Mouse (Mus musculus): Measurements from ENCODE around the gene Lhx8. TPM values are rescaled to one million over a fixed set of nuclear protein-coding genes. Genes with fewer than 3 reads are reported as not detected.

Gene Lhx8
- total and polyA plus RNA-seq, 3 experiments: 0.29 TPM; not detected in 2

DNA sequence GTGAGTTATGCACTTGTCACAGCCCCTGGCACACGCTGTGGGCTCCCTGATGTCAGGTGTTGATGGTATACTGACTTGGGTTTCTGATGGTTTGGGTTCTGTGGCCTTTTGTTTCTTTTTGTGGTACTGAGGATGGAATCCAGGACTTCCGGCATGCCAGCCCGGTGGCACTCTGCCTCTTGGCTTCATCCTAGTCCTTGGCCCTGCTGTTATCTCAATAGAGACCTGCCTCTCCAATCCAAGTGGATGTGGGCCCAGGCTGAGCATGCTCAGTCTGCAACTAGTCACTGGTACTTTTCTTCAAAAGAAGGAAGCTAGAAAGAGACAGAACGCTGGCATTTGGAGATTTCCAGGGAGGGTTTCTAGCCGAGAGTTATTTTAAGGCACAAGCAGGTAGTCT is 38.3 kb downstream of the Lhx8 start:
- Histone ChIP-seq H3K4me3 (no peak overlapping the region), H3K79me2 (replicated peaks; ENCODE audit: control insufficient read depth, insufficient read depth, low read length) (no peaks in the 10 kb centered on the region), H3K27me3 (ENCODE audit: control insufficient read depth, insufficient read depth, low read length) (no peaks in the 10 kb centered on the region), H3K4me1 (ENCODE audit: control insufficient read depth, insufficient read depth, low read length) (no peaks in the 10 kb centered on the region), H3K9ac (ENCODE audit: low read depth, low read length) (no peak overlapping the region), H3K36me3 (ENCODE audit: control insufficient read depth, insufficient read depth, low read length) (no peaks in the 10 kb centered on the region), H3K27ac (no peak overlapping the region)
- no peak for DNase-seq
- TF ChIP-seq CTCF (IDR thresholded peaks at IDR 0.05): no peak
- TF ChIP-seq POLR2A (IDR thresholded peaks at IDR 0.05; ENCODE audit: insufficient read depth, low read depth, low read length): no peak
- TF ChIP-seq EP300 (IDR thresholded peaks at IDR 0.05; ENCODE audit: insufficient read depth, low read depth, low read length): no peak
- WGBS: 49% methylated on average over 5 of the region's 5 CpGs
- intact Hi-C loops (cut with DNase I): no loop called here

GRCm38 (mm10) chr3:154290351-154290750 is 40.1 kb downstream of the Lhx8 start:
- intact Hi-C loops (cut with DNase I): no loop called here
- no peak overlapping the region for H3K27ac ChIP-seq
- 32% methylated on average over 2 of the region's 2 CpGs for WGBS
- no peaks in the 10 kb centered on the region for H3K27me3 ChIP-seq (ENCODE audit: control insufficient read depth, insufficient read depth, low read length)
- no peak overlapping the region for H3K4me3 ChIP-seq
- H3K79me2 ChIP-seq (replicated peaks; ENCODE audit: control insufficient read depth, insufficient read depth, low read length): no peaks in the 10 kb centered on the region
- no peaks in the 10 kb centered on the region for H3K4me1 ChIP-seq (ENCODE audit: control insufficient read depth, insufficient read depth, low read length)
- no peak for TF ChIP-seq POLR2A (IDR thresholded peaks at IDR 0.05; ENCODE audit: insufficient read depth, low read depth, low read length)
- no peak for TF ChIP-seq CTCF (IDR thresholded peaks at IDR 0.05)
- no peak for TF ChIP-seq EP300 (IDR thresholded peaks at IDR 0.05; ENCODE audit: insufficient read depth, low read depth, low read length)
- DNase-seq: no peak
- H3K36me3 ChIP-seq (ENCODE audit: control insufficient read depth, insufficient read depth, low read length): no peaks in the 10 kb centered on the region
- no peak overlapping the region for H3K9ac ChIP-seq (ENCODE audit: low read depth, low read length)

- DNase-seq: no peak
- Histone ChIP-seq H3K27ac (no peak overlapping the region), H3K4me1 (ENCODE audit: control insufficient read depth, insufficient read depth, low read length) (no peaks in the 10 kb centered on the region), H3K9ac (ENCODE audit: low read depth, low read length) (no peak overlapping the region), H3K79me2 (replicated peaks; ENCODE audit: control insufficient read depth, insufficient read depth, low read length) (no peaks in the 10 kb centered on the region), H3K36me3 (ENCODE audit: control insufficient read depth, insufficient read depth, low read length) (no peaks in the 10 kb centered on the region), H3K4me3 (no peak overlapping the region), H3K27me3 (ENCODE audit: control insufficient read depth, insufficient read depth, low read length) (no peaks in the 10 kb centered on the region)
- 73% methylated on average over 4 of the region's 4 CpGs for WGBS
- TF ChIP-seq EP300 (IDR thresholded peaks at IDR 0.05; ENCODE audit: insufficient read depth, low read depth, low read length): no peak
- no peak for TF ChIP-seq CTCF (IDR thresholded peaks at IDR 0.05)
- no peak for TF ChIP-seq POLR2A (IDR thresholded peaks at IDR 0.05; ENCODE audit: insufficient read depth, low read depth, low read length)
- intact Hi-C loops (cut with DNase I): no loop called here
These were observed 41.9 kb downstream of the Lhx8 start for GRCm38 (mm10) chr3:154288429-154289069.

DNA sequence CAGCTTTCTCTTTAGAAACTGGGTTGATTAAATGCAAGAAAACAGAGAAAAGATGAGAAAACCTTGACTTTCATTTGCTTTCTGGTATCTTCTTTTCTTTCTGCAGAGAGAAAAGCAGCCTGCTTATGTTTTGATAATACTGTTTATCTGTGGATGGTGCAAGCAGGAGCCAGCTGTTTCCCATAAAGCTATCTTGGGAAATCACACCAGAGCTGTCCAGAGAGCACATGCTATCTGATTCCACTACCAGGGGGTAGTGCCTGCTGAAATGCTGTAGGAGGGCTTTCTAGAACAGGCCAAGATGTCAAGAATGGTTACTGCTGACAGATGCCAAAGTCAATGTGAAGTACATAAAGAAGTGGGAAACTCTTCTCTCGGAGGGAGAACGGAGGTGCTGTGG is 43.2 kb downstream of the Lhx8 start:
- 73% methylated on average over 2 of the region's 2 CpGs for WGBS
- Histone ChIP-seq H3K4me3 (no peak overlapping the region), H3K4me1 (ENCODE audit: control insufficient read depth, insufficient read depth, low read length) (no peaks in the 10 kb centered on the region), H3K36me3 (ENCODE audit: control insufficient read depth, insufficient read depth, low read length) (no peaks in the 10 kb centered on the region), H3K79me2 (replicated peaks; ENCODE audit: control insufficient read depth, insufficient read depth, low read length) (no peaks in the 10 kb centered on the region), H3K27ac (no peak overlapping the region), H3K27me3 (ENCODE audit: control insufficient read depth, insufficient read depth, low read length) (no peaks in the 10 kb centered on the region), H3K9ac (ENCODE audit: low read depth, low read length) (no peak overlapping the region)
- no peak for TF ChIP-seq POLR2A (IDR thresholded peaks at IDR 0.05; ENCODE audit: insufficient read depth, low read depth, low read length)
- no peak for TF ChIP-seq CTCF (IDR thresholded peaks at IDR 0.05)
- TF ChIP-seq EP300 (IDR thresholded peaks at IDR 0.05; ENCODE audit: insufficient read depth, low read depth, low read length): no peak
- DNase-seq: no peak
- intact Hi-C loops (cut with DNase I): no loop called here

DNA sequence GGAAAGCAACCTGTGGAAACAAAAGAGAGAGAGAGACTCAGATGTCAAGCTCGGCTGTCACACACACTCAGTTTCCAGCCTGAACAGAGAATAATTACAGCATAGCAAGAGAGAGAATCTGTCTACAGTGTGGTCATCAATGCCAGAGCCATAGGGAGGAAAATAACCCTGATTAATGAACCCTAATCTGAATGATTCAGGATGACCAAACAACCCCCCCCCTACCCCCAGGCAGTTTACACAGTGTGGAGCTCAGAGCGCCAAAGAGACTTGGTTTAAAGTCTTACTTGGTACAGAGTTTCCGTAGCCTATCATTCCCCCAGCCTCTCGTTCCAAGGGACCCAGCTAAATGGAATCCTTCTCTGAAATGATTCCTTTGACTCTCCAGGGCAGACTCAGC is 45.1 kb downstream of the Lhx8 start:
- H3K79me2 ChIP-seq (replicated peaks; ENCODE audit: control insufficient read depth, insufficient read depth, low read length): no peaks in the 10 kb centered on the region
- WGBS: 71% methylated on average over 4 of the region's 4 CpGs
- H3K36me3 ChIP-seq (ENCODE audit: control insufficient read depth, insufficient read depth, low read length): no peaks in the 10 kb centered on the region
- TF ChIP-seq POLR2A (IDR thresholded peaks at IDR 0.05; ENCODE audit: insufficient read depth, low read depth, low read length): no peak
- TF ChIP-seq CTCF (IDR thresholded peaks at IDR 0.05): no peak
- no peak for TF ChIP-seq EP300 (IDR thresholded peaks at IDR 0.05; ENCODE audit: insufficient read depth, low read depth, low read length)
- H3K4me3 ChIP-seq: no peak overlapping the region
- intact Hi-C loops (cut with DNase I): no loop called here
- no peak overlapping the region for H3K9ac ChIP-seq (ENCODE audit: low read depth, low read length)
- H3K4me1 ChIP-seq (ENCODE audit: control insufficient read depth, insufficient read depth, low read length): no peaks in the 10 kb centered on the region
- no peaks in the 10 kb centered on the region for H3K27me3 ChIP-seq (ENCODE audit: control insufficient read depth, insufficient read depth, low read length)
- no peak for DNase-seq
- H3K27ac ChIP-seq: no peak overlapping the region

DNA sequence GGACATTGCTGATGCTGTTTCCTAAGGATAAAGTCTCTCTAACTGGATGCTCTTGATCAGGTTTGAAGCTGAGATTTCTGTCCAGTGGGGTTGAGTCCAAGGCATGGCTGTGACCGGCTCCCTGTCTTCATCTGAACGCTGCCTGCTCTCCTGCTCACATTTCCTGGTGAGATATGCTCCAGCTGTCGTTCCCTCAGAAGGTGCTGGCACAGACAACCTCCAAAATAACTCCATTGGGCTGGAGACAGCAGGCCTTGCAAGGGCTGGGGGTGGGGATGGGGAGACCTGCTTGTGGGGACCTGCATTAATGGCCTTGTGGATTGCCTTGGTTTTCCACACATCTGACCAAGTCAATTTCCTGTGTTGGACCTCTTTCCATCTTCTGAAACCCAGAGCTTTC is 46.2 kb downstream of the Lhx8 start:
- Histone ChIP-seq H3K79me2 (replicated peaks; ENCODE audit: control insufficient read depth, insufficient read depth, low read length) (no peaks in the 10 kb centered on the region), H3K9ac (ENCODE audit: low read depth, low read length) (no peak overlapping the region), H3K4me3 (no peak overlapping the region), H3K27ac (no peak overlapping the region), H3K4me1 (ENCODE audit: control insufficient read depth, insufficient read depth, low read length) (no peaks in the 10 kb centered on the region), H3K27me3 (ENCODE audit: control insufficient read depth, insufficient read depth, low read length) (no peaks in the 10 kb centered on the region), H3K36me3 (ENCODE audit: control insufficient read depth, insufficient read depth, low read length) (no peaks in the 10 kb centered on the region)
- intact Hi-C loops (cut with DNase I): no loop called here
- TF ChIP-seq POLR2A (IDR thresholded peaks at IDR 0.05; ENCODE audit: insufficient read depth, low read depth, low read length): no peak
- DNase-seq: no peak
- WGBS: 26% methylated on average over 3 of the region's 3 CpGs

Data from heart, adult 2 months (tissue).